Mouse (Mus musculus): ENCODE results near the gene Simc1.
A peak's percentile ranks its signal among the peaks of the same experiment; 100 is the strongest.
"Not testable (repeated sequence)": the region's sequence is repeated elsewhere in the genome, so short reads cannot be mapped to it uniquely, and the experiment has no call there.

Gene Simc1

DNA sequence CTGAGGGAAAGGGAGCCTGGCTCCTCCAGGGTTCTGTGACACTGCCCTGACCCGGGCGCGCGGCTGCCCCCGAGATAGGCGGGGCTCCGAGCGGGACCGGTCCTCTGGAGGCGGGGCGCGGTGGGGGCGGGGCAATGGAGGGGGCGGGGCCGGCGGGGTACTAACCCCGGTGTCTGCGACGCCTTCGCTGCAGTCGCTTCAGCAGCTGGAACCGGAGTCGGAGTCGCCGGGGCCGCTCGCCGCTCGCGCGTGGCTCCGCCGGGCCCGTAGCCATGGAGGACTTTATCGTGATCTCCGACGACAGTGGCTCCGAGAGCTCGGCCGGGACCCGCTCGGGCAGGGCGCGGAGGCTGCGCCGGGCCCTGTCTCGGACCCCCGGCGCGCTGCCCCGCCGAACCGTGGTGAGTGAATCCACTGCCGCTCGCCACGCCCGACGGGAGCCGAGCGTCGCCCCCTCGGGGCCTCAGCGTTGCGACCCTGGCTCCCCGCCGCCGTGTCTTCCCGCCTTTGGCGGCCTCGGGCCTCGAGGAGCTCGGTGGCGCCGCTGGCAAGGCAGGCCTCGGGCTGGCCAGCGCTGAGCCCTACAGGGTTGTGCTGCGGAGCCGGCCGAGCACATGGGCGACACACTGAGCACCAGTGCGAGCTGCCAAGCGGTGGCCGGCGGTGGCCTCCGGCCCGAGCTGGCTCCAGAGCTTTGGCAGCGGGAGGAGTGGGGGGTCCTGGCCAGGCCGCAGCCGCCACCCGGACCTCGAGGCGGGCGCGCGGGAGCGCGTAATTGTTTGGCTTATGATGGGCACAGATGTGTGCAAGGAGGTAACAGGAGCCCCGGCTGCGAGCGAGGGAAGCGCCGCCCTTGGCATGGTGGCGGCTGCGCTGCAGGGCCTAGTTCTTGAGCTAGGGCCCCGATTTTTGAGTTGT, at the start of gene Simc1:
Gene Simc1, plus strand, starts transcription at position 176 of the 918 bp plus-strand sequence.
- peak; percentile 53 for DNase-seq (ENCODE audit: low spot score)

DNA sequence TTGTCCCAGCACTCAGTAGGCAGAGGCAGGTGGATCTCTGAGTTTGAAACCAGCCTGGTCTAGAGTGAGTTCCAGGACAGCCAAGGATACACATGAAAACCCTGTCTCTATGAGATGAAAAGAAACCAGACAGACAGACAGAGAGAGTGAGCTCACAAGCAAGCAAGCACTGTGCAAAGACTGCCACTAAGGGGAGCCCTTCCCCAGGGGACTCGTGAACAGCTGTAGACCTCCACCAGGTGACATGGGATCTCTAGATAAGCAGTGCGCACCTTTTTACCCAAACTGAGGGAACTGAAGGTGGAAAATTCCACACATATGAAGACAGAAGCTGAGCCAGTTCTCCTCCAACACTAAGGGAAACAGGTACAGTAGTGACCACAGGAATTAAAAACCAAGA, 46.5 kb upstream of the Simc1 start:
- no peak for DNase-seq (ENCODE audit: low spot score)

DNA sequence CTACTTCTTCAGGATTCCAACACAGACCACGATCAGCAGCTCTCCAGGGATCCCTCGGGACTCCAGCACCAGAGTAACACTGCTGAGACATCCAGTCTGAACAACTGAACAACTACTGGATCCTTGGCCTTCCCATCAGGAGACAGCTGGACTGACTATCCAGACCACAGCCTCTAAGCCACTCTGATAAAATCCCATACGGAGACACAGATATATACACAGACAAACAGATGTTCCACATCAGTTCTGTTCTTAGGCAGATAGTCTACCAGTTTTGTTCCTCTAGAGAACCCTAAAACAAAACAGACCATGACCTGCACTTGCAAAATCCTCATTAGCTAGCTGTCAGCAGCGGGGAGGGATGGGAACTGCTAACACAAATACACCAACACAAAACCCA, 44.3 kb upstream of the Simc1 start:
- DNase-seq (ENCODE audit: low spot score), result no peak

DNA sequence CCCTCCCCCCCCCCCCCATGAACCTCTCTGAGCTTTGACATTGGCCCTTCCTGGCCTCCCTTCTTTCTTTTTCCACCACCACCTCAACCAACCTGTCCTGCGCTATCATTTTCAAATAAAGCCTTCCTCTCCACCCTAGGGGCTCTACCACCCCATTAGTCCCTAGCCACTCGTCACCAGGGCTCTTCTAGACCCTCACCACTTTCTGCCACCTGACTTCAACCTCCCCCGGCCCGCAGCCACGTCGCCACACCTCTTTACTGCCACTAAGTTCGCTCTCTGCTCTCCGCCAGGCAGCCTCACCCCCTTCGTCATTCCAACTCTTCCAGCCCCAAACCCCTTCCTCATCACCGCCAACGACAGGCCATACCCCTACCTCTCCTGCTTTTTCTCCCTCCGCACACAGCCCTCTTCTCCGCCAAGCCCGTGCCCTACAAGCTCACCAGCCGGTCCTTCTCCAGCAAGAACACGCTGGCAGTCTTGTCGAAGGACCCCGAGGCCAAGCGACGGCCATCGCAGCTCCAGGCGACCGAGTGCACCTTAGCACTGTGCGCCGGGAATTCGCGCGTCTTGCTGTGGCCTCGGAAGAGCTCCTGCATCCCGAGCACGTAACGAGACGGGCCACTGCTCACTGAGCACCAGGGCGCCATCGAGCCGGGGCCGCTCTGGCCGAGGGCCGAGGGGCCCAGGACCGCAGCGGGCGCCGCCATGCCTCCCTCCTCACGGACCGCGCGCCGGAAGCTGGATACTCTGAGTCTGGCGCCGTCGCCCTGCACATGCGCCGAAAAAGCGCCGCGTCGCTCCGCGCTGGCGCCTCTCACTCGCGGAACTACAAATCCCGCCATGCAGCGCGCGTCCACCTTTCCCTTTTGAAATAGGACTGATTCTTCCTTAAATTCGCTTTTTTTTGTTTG, 35.2 kb upstream of the Simc1 start, which contains the start of gene Thoc3:
Gene Thoc3, minus strand, starts transcription at position 752 of the 914 bp plus-strand sequence.
- peak; percentile 80 for DNase-seq (ENCODE audit: low spot score)

DNA sequence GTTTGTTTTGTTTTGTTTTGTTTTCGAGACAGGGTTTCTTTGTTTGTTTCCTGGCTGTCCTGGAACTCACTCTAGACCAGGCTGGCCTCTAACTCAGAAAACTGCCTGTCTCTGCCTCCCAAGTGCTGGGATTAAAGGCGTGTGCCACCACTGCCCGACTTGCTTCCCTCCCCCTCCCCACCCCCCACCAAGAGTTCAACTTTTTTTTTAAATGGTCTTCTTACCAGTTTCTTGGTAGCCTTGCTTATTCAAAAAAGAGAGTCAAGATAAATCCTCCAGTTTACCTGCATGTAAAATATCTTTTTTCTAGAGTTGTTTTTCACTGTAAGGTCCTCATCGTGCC, 34.6 kb upstream of the Simc1 start:
- DNase-seq (ENCODE audit: low spot score), result no peak

DNA sequence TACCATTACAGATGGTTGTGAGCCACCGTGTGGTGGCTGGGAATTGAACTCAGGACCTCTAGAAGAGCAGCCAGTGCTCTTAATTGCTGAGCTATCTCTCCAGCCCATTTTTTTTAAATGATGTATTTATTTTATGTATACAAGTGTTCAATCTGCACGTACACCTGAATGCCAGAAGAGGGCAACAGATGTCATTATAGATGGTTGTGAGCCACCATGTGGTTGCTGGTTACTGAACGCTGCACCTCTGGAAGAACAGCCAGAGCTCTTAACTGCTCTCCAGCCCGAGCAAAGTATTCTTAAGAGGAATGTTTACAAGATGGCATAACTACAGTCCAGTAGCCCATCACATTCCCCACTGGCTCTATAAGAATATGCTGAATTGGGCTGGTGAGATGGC, 31.6 kb upstream of the Simc1 start:
- DNase-seq (ENCODE audit: low spot score), result no peak

DNA sequence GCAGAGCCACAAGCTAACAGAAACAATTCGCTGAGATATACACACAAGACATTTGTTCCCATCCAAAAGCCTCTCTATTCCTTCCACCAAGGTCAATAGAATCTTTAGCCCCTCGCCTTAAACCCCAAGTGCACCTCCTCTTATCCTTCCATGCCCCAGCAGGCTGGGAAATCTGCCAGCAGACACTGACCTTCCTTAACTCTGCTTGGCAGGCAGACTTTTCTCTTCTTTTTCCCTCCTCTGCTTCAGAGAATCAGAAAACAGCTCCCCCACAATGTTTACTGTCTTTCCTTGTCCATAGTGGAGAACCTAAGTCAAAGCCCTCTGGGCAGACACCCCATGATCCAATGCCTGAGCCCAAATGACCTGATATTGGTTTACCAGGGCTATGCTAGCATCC, 28.6 kb upstream of the Simc1 start:
- DNase-seq (ENCODE audit: low spot score), result no peak

DNA sequence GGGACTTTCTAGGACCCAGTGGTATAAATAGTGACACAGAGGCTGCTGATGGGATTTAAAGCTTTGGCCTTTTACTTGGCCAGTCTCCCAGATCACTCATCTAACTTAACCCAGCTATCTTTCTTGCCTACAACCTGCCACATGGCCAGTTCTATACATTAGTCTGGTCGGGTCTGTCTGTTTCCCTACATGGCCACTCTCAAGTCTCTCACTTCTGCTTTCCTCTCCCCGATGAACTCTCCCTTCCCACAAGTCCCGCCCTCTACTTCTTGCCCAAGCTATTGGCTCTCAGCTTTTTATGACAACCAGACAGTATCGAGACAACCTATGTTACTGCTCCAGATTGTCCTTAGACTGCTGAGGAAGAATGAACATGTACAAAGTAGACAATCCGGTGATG, 27.9 kb upstream of the Simc1 start:
- no peak for DNase-seq (ENCODE audit: low spot score)

DNA sequence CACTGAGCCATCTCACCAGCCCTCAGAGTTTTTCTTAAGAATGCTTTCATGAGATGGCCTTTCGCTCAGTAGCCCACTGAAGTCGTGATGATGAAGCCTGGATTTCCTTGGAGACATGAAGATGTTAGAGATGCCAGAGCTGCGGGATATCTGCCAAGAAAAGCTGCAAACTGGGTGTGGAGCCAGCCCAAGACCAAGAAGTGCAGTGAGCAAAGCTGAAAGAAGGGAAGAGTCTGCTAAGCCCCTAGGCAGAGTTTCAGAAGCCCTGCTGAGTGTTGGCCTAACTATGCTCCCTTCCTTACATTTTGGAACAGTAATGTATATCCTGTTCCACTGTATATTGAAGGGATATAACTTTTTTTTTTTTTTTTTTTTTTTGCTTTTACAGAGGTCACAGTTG, 24.3 kb upstream of the Simc1 start:
- DNase-seq (ENCODE audit: low spot score), result no peak

DNA sequence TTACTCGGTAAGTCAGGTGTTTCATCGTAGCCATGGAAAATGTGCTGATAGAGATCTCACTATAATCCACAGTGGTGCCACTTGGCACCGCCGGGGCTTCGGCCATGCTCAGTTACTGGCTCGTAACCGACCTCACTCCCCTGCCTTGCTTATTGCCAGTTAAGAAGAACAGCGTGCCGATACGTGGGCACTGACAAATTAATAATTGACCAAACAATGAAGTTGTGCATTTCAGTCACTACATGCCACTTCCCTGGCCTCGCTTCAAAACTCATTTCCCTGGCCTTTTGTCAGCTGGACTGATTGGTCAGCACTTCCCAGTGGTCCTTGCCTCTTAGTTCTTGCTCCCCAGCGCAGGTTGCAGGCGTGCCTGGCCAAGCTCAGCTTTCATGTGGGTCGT, 22.1 kb upstream of the Simc1 start:
- no peak for DNase-seq (ENCODE audit: low spot score)

DNA sequence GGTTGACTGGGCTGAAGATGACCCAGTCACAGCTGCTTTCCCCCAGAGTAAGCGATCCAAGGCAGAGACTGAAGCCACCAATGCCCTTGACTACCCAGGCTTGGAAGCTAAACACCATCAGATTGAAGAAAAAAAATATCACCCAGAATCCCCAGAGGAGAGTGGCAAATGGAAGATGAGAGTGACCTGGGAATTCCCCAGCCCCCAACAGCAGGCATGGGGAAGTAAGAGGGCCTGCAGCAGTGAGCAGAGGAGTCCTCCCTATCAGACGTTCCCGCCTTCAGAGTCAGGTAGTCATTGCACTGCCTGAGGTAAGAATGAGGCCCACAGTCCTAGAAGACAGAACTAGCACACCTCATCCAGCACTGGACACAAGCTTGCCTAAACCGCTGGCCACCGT, 13.2 kb upstream of the Simc1 start:
- DNase-seq (ENCODE audit: low spot score), result no peak

DNA sequence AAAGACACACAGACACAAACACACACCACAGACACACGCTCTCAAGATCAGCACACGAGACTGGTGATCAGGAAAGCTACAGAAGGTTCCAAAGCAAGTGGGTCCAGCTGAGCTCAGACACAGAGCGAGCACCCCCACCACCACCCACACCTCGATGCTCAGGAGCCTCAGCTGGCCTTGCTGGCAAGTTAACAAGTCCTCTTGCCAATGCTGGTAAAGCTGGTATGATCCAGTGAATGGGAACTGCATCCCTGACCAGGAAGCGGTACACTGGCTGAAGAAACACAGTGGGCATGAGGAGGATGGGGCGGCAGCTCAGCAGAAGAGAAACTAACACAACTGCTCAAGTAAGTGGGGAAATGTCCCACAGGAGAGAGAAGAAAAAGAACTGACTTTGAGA, 12.2 kb upstream of the Simc1 start:
- DNase-seq (ENCODE audit: low spot score), result no peak

DNA sequence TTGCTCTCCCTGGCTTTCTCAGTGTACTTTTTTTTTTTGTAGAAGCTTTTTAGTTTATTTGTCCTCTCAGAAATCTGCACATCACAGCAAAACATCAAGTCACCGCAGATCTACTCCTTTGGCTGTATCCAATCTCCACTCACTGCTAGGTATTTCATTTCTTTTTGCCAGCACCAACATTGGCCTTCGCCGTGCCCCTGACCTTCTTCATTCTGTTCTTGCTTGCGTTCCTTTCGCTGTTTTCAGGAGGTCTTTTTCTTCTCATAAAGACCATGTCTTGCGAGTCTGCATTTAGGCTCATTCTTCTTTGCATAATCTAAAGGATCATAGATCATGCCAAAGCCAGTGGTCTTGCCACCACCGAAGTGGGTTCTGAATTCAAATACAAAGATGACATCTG, 4.0 kb upstream of the Simc1 start:
- not testable (repeated sequence) for DNase-seq (ENCODE audit: low spot score)

DNA sequence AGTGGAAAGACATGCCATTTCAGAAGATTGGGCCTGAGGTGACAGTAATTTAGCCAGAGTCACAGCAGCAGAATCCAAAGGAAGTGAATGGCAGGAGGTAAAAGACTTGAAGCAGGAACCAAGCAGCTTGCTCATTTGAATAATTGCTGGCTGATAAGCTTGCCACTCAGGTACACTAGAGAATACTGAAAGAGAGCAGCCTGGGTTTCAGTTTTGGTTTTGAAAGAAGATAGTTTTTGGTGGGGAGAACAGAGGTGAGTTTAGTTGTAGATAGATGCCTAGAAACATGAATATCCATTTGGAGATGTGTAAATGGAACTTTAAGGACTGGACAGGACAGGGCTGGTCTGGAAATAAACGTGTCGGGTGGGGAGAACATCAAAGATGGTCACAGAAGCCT, 2.2 kb upstream of the Simc1 start:
- DNase-seq (ENCODE audit: low spot score), result no peak

DNA sequence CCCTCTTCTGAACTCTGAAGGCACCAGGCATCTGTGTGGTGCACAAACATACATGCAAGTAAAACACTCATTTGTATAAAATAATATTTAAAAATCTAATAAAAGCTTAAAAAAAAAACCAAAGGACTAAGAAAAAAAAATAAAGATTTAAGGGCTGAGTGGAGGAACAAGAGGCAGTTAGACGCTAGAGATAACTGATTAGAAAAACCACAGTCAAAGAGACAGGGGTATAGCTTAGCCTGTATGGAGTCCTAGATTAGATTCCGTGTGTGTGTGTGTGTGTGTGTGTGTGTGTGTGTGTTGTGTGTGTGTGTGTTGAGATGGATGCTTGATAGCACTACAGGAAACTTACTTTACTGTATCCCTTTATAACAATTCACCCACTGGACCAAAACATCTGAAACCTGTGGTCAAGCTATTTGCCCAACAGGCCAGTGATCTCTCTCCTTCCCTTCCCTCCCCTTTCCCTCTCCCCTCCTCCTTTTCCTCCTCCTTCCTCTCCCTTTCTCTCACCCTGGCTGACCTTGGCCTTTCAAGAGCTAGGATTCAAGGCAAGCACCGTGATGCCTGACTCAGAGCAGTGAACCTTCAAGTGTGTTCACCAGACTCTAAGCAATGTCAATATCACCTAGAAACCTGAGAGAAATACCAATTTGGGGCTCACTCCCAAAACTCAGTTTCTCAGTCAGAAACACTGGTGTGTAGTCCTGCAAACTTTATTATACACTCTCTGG, 1.5 kb upstream of the Simc1 start:
- no peak for DNase-seq (ENCODE audit: low spot score)

DNA sequence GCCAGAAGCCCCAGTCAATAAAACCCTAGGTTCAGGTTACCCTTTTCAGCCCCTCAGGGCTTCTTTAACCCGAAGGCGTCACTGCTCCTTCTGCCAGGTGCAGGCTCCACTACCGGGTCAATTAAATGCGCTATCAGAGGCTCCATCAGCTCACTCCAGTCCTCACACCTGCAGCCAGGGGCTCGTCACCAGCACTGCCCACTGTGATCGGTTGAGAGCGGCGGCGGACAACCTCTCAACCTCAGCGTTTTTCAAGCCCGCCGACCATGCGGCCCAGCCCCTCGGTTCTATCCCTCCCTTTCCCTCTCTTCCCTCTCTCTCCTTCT, 338 bp upstream of the Simc1 start:
- DNase-seq (ENCODE audit: low spot score), result no peak

DNA sequence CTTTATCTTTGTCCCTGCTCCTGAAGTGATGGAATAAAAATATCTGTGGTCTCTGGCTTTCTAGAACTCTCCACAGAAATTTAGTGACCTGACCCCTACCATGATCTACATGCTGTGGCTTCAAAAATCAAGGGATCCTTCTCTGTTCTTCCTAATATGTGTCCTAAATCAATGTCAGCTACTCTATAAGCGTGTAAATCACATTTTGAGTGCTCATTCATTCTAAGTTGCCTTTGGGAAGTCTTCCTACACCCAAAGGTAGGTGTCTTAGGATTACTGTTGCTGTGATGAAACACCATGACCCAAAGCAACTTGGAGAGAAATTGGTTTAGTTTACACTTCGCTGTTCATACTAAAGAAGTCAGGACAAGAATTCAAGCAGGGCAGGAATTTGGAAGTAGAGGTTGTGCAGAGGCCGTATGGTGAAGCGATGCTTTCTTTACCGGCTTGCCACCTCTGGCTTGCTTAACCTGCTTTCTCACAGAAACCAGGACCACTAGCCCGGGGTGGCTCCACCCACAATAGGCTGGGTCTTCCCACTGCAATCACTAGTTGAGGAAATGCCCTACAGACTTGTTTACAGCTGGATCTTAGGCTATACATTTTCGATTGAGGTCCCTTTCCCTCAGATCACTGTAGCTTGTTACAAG, 1.2 kb downstream of the Simc1 start:
- no peak for DNase-seq (ENCODE audit: low spot score)

DNA sequence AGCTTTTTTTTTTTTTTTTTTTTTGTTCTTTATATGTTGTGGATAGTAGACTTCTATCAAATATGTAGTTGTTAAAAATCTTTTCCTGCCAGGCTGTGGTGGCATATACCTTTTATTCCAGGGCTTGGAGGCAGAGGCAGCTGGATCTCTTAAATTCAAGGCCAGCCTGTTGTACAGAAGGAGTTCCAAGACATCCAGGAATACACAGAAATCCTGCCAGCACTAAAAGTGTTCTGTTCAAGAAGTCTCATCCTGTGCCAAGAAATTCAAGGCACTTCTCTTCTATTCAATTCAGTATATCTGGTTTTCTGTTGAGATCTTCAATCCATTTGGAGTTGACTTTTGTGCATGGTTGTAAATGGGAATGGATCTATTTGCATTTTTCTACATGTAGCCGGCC, 2.3 kb downstream of the Simc1 start:
- no peak for DNase-seq (ENCODE audit: low spot score)

DNA sequence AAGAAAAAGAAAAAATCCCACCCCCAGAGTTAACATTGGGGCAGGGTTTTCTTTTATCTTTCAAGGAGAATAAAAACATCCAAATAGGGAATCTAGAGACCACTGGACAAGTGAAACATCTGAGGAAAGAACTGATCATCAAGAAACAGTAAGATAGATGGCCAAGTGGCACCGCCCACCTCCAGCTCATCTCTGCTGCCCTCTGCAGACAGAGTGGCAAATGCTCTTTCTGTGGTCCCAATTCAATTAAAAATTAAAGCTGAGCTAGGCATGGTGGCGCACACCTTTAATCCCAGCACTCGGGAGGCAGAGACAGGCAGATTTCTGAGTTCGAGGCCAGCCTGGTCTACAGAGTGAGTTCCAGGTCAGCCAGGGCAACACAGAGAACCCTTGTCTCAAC, 16.6 kb downstream of the Simc1 start:
- no peak for DNase-seq (ENCODE audit: low spot score)

DNA sequence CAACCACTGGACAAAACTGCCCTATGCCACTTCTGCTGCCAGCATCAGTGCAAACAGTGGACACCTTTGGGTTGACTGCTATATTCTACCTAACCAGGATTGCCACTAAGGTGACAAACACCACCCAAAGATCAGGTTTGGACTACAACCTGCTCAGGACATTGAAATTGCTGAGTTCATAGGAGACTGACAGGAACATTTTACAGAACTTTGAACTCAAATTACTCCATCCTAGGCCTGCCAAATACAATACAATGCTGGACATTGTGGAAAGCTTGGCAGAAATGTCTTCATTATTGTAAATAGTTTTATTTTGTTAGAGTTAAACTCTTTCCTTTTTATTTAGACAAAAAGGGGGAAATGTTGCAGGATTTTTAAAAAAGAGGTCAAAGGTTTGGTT, 17.6 kb downstream of the Simc1 start:
- DNase-seq (ENCODE audit: low spot score), result no peak

DNA sequence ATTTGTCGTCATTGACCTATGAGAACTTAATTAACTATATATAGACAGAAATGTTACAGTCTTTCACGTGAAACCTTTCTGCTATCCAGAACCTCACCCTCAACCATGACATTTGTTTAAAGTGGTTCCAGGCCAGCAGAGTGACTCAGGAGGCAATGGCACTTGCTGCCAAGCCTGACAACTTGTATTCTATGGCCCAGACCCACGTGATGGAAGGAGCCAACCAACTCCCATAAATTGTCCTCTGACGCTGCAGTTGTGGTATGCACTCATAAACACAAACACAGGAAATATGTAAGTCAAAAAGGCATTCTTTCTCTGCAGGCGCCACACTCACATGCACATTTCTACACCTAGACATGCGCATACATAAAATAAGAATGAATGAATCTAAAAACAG, 23.6 kb downstream of the Simc1 start:
- no peak for DNase-seq (ENCODE audit: low spot score)

DNA sequence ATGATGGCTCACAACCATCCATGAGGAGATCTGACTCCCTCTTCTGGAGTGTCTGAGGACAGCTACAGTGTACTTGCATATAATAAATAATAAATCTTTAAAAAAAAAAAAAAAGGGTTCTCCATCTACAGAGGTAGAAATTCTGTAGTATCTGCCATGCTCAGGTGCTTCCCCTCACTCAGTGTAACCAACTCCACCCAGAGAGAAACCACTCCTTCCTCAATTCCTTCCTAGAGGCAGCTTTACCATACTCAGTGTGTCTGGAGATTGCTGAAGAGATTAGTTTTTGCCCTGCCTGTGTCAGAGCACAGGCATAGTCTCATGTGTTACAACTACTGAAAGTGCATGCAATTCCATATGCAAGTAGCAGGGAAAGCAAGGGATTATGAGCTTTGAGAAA, 28.6 kb downstream of the Simc1 start:
- no peak for DNase-seq (ENCODE audit: low spot score)
